Mouse (Mus musculus) retina, postnatal 1 day (tissue): Measurements from ENCODE around the gene Agrp.
"Not testable (repeated sequence)": the region's sequence is repeated elsewhere in the genome, so short reads cannot be mapped to it uniquely, and the experiment has no call there.

ENCODE experiments used
- DNase-seq: peaks from one replicate; pipeline ENCODE4 v3.0.0-alpha.2; 2012

The Agrp gene

GRCm38 (mm10) chr8:105596362-105597034 is 40.7 kb downstream of the Agrp start:
- peak; percentile 74 for DNase-seq

- DNase-seq, result no peak
These were observed 42.5 kb downstream of the Agrp start for GRCm38 (mm10) chr8:105594451-105595242.

- peak; percentile 12 for DNase-seq
These were observed 43.3 kb downstream of the Agrp start for GRCm38 (mm10) chr8:105593859-105594258.

GRCm38 (mm10) chr8:105592431-105592830 is 44.8 kb downstream of the Agrp start:
- no peak for DNase-seq

- DNase-seq, result no peak
These were observed 57.5 kb downstream of the Agrp start for GRCm38 (mm10) chr8:105579719-105580118.

- no peak for DNase-seq
These were observed 61.7 kb downstream of the Agrp start for GRCm38 (mm10) chr8:105575538-105575937.

GRCm38 (mm10) chr8:105574741-105575140 is 62.5 kb downstream of the Agrp start:
- DNase-seq, result no peak

- DNase-seq, result peak; percentile 26
These were observed 63.8 kb downstream of the Agrp start for GRCm38 (mm10) chr8:105573427-105573826.

- no peak for DNase-seq
These were observed 65.4 kb downstream of the Agrp start for GRCm38 (mm10) chr8:105571810-105572209.

GRCm38 (mm10) chr8:105566703-105567595 is 70.2 kb downstream of the Agrp start:
- no peak for DNase-seq

GRCm38 (mm10) chr8:105565952-105566702 is 71.1 kb downstream of the Agrp start, which contains the start of gene Atp6v0d1:
Atp6v0d1 (minus strand) TSS chr8:105566047.
- peak; percentile 99 for DNase-seq

GRCm38 (mm10) chr8:105565401-105565881 is 71.8 kb downstream of the Agrp start:
- DNase-seq, result no peak

GRCm38 (mm10) chr8:105564573-105565229 is 72.5 kb downstream of the Agrp start:
- DNase-seq, result not testable (repeated sequence)

- DNase-seq, result no peak
These were observed 73.3 kb downstream of the Agrp start for GRCm38 (mm10) chr8:105563871-105564270.

- DNase-seq, result no peak
These were observed 74.3 kb downstream of the Agrp start for GRCm38 (mm10) chr8:105562863-105563262.

- no peak for DNase-seq
These were observed 82.0 kb downstream of the Agrp start for GRCm38 (mm10) chr8:105555230-105555629.

GRCm38 (mm10) chr8:105554087-105554486 is 83.1 kb downstream of the Agrp start:
- peak; percentile 71 for DNase-seq

- DNase-seq, result no peak
These were observed 84.4 kb downstream of the Agrp start for GRCm38 (mm10) chr8:105552824-105553223.

GRCm38 (mm10) chr8:105552032-105552431 is 85.2 kb downstream of the Agrp start:
- DNase-seq, result no peak

GRCm38 (mm10) chr8:105550083-105550482 is 87.1 kb downstream of the Agrp start:
- DNase-seq, result no peak

- DNase-seq, result no peak
These were observed 87.7 kb downstream of the Agrp start for GRCm38 (mm10) chr8:105549506-105549905.
